Comparison of ENCODE assay signal across 22 mouse cellular contexts in the genomic region with DNA sequence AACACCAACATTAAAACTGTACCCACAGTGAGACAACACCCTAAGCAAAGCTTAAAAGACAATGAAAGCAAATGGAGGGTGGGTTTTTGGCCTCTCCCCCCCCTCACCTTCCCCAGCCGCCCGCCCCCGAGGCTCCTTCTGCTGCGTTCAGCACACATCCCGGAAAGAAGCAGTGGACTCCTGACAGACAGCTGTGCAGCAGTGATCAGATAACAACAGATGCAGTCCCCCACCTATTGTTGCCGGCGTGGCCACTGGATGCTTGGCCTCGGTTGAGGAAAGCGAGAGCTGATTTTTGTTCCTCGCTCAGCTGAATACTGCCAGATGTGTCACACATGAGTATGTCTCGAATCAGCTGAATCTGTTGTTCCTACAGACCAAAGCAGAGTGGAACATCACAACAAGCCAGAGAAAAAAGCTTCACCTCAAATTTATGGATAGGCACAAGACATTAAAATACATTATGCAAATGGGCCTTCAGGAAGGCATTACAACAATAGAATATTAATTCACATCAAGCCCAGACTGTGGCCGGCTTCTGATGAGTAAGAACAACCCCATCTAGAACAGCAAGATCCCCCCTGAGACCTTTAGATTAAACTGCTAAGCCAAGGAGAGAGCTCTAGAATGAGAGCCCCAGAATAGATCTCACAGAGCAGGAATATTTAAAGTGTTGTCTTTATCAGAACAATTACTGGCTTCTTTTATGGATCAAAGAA. TPM values are rescaled to one million over a fixed set of nuclear protein-coding genes. Genes with fewer than 3 reads are reported as not detected.
A peak's percentile ranks its signal among the peaks of the same experiment; 100 is the strongest.
DNase-seq lines count a peak whose midpoint lies in the region; ATAC-seq lines count a peak whose summit lies in the region.
"Had no signal": no experiment of that assay in that cellular context is flagged by ENCODE, and none has a peak within 500 bp of the region (broad histone marks: within the 10 kb centered on the region; RNA-seq: fewer than 3 reads in every experiment).

No protein-coding gene starts in this region.

- H3K4me3 ChIP-seq in forebrain, embryonic 12.5 days (replicated peaks), result no peak overlapping the region
- no peak overlapping the region for H3K4me3 ChIP-seq in forebrain, embryonic 11.5 days (ENCODE audit: low read depth, low read length)
- no peak overlapping the region for H3K4me3 ChIP-seq in hindbrain, embryonic 10.5 days
- H3K4me3 ChIP-seq in midbrain, embryonic 10.5 days, result no peak overlapping the region
- peak overlapping the region; percentile 6; the same call in 1 of the 2 replicates for H3K4me3 ChIP-seq in neural tube, embryonic 13.5 days
- H3K4me3 ChIP-seq: embryonic facial prominence, embryonic 15.5 days had no signal

- no peak for ATAC-seq in forebrain, embryonic 12.5 days (ENCODE audit: low FRiP score)
- ATAC-seq in forebrain, embryonic 11.5 days (replicated peaks; ENCODE audit: low FRiP score), result no peak
- ATAC-seq in neural tube, embryonic 13.5 days (ENCODE audit: low read depth), result peak; percentile 79
- ATAC-seq: lung, postnatal 0 days had no signal

- no peaks in the 10 kb centered on the region for H3K27me3 ChIP-seq in forebrain, embryonic 12.5 days
- H3K27me3 ChIP-seq in forebrain, embryonic 11.5 days (ENCODE audit: control insufficient read depth, insufficient read depth, low read length), result no peaks in the 10 kb centered on the region
- H3K27me3 ChIP-seq in hindbrain, embryonic 10.5 days (ENCODE audit: insufficient read depth, poor library complexity, severe bottlenecking), result no peaks in the 10 kb centered on the region
- no peaks in the 10 kb centered on the region for H3K27me3 ChIP-seq in midbrain, embryonic 10.5 days (ENCODE audit: low read depth, poor library complexity, severe bottlenecking)
- H3K27me3 ChIP-seq in neural tube, embryonic 13.5 days, result no peaks in the 10 kb centered on the region
- H3K27me3 ChIP-seq: CH12.LX; embryonic facial prominence, embryonic 15.5 days had no signal

- H3K4me1 ChIP-seq in forebrain, embryonic 12.5 days, result no peaks in the 10 kb centered on the region
- no peaks in the 10 kb centered on the region for H3K4me1 ChIP-seq in forebrain, embryonic 11.5 days (replicated peaks; ENCODE audit: control insufficient read depth, insufficient read depth, low read length)
- H3K4me1 ChIP-seq in hindbrain, embryonic 10.5 days (replicated peaks), result peaks cover 2% of the 10 kb centered on the region; the same call in 1 of the 2 replicates
- 0 out of 2 replicates have a peak, but pooled peaks cover 2% of the 10 kb centered on the region for H3K4me1 ChIP-seq in midbrain, embryonic 10.5 days
- H3K4me1 ChIP-seq in neural tube, embryonic 13.5 days (replicated peaks), result peaks cover 29% of the 10 kb centered on the region

- no peaks in the 10 kb centered on the region for H3K9me3 ChIP-seq in forebrain, embryonic 12.5 days
- H3K9me3 ChIP-seq in forebrain, embryonic 11.5 days (ENCODE audit: control insufficient read depth, low read length), result no peaks in the 10 kb centered on the region
- H3K9me3 ChIP-seq in hindbrain, embryonic 10.5 days, result no peaks in the 10 kb centered on the region
- no peaks in the 10 kb centered on the region for H3K9me3 ChIP-seq in midbrain, embryonic 10.5 days (replicated peaks)
- H3K9me3 ChIP-seq in neural tube, embryonic 13.5 days, result no peaks in the 10 kb centered on the region
- H3K9me3 ChIP-seq: embryonic facial prominence, embryonic 15.5 days had no signal

- no peak for DNase-seq in forebrain, embryonic 11.5 days (ENCODE audit: low spot score)
- DNase-seq in hindbrain, embryonic 10.5 days (ENCODE audit: low spot score), result no peak
- no peak for DNase-seq in midbrain, embryonic 10.5 days (ENCODE audit: low spot score)
- no peak for DNase-seq in embryo, embryonic 11 days
- DNase-seq in kidney, postnatal 14 days, result no peak
- no peak for DNase-seq in adipocyte (ENCODE audit: low spot score)
- DNase-seq: adrenal gland, postnatal 36 days; cerebellum, postnatal 14 days; gastrocnemius, postnatal 25 days; kidney, adult 18-20 months; kidney, postnatal 25 days; layer of hippocampus, adult 9-11 months; thymus, postnatal 25 days had no signal

- H3K36me3 ChIP-seq in forebrain, embryonic 12.5 days (replicated peaks), result peaks cover 88% of the 10 kb centered on the region
- peaks cover 7% of the 10 kb centered on the region; the same call in 1 of the 2 replicates for H3K36me3 ChIP-seq in forebrain, embryonic 11.5 days (ENCODE audit: control insufficient read depth, insufficient read depth, low read length)
- H3K36me3 ChIP-seq in hindbrain, embryonic 10.5 days, result peaks cover 99% of the 10 kb centered on the region
- H3K36me3 ChIP-seq in midbrain, embryonic 10.5 days, result peaks cover 100% of the 10 kb centered on the region
- peaks cover 46% of the 10 kb centered on the region for H3K36me3 ChIP-seq in neural tube, embryonic 13.5 days

- peak overlapping the region; percentile 75 for H3K27ac ChIP-seq in forebrain, embryonic 12.5 days
- no peak overlapping the region; the same call in 1 of the 2 replicates for H3K27ac ChIP-seq in forebrain, embryonic 11.5 days (ENCODE audit: low read depth, low read length)
- H3K27ac ChIP-seq in hindbrain, embryonic 10.5 days, result peak overlapping the region; percentile 76
- peak overlapping the region; percentile 63; the same call in 1 of the 2 replicates for H3K27ac ChIP-seq in midbrain, embryonic 10.5 days (replicated peaks)
- peak overlapping the region; percentile 94 for H3K27ac ChIP-seq in neural tube, embryonic 13.5 days (replicated peaks)
- H3K27ac ChIP-seq: liver, embryonic 14.5 days had no signal

- no peak overlapping the region for H3K4me2 ChIP-seq in forebrain, embryonic 12.5 days
- H3K4me2 ChIP-seq in forebrain, embryonic 11.5 days (ENCODE audit: low read depth, low read length, severe bottlenecking), result no peak overlapping the region
- peak overlapping the region; percentile 41 for H3K4me2 ChIP-seq in neural tube, embryonic 13.5 days
- H3K4me2 ChIP-seq: embryonic facial prominence, embryonic 15.5 days had no signal

- 71% methylated on average over 12 of the region's 12 CpGs for WGBS in forebrain, embryonic 12.5 days
- WGBS in forebrain, embryonic 11.5 days, result 89% methylated on average over 12 of the region's 12 CpGs
- WGBS in hindbrain, embryonic 10.5 days, result 78% methylated on average over 12 of the region's 12 CpGs
- WGBS in midbrain, embryonic 10.5 days, result 90% methylated on average over 12 of the region's 12 CpGs
- WGBS in neural tube, embryonic 13.5 days, result 36% methylated on average over 12 of the region's 12 CpGs

- H3K9ac ChIP-seq in forebrain, embryonic 12.5 days, result no peak overlapping the region
- no peak overlapping the region for H3K9ac ChIP-seq in forebrain, embryonic 11.5 days (ENCODE audit: low read length)
- H3K9ac ChIP-seq in neural tube, embryonic 13.5 days, result peak overlapping the region; percentile 59
- H3K9ac ChIP-seq: embryonic facial prominence, embryonic 15.5 days; liver, embryonic 14.5 days had no signal

RNA-seq across cellular contexts. Expression of gene Racgap1, which starts 13.9 kb away (rescaled TPM):
- polyA plus RNA-seq in forebrain, embryonic 12.5 days (2016; fragmentation: Nextera tagmentation; extraction: Ambion mirVana), result 230 and 251 TPM in 2 replicates
- polyA plus RNA-seq in forebrain, embryonic 11.5 days (2014; fragmentation: Nextera tagmentation; extraction: Ambion mirVana), result 201 and 217 TPM in 2 replicates
- polyA plus RNA-seq in hindbrain, embryonic 10.5 days (2016; fragmentation: Nextera tagmentation; extraction: Ambion mirVana), result 193 and 219 TPM in 2 replicates
- polyA plus RNA-seq in midbrain, embryonic 10.5 days (2016; fragmentation: Nextera tagmentation; extraction: Ambion mirVana), result 208 and 239 TPM in 2 replicates
- polyA plus RNA-seq in neural tube, embryonic 13.5 days (2015; fragmentation: Nextera tagmentation; extraction: Ambion mirVana), result 130 and 133 TPM in 2 replicates

RNA-seq across cellular contexts. Expression of gene Asic1, which starts 32.6 kb away (rescaled TPM):
- 14.7 and 18.2 TPM in 2 replicates for polyA plus RNA-seq in forebrain, embryonic 12.5 days (2016; fragmentation: Nextera tagmentation; extraction: Ambion mirVana)
- 3.9 and 5.3 TPM in 2 replicates for polyA plus RNA-seq in forebrain, embryonic 11.5 days (2014; fragmentation: Nextera tagmentation; extraction: Ambion mirVana)
- 12.6 and 29.0 TPM in 2 replicates for polyA plus RNA-seq in hindbrain, embryonic 10.5 days (2016; fragmentation: Nextera tagmentation; extraction: Ambion mirVana)
- polyA plus RNA-seq in midbrain, embryonic 10.5 days (2016; fragmentation: Nextera tagmentation; extraction: Ambion mirVana), result 6.0 and 14.9 TPM in 2 replicates
- 76.0 and 77.8 TPM in 2 replicates for polyA plus RNA-seq in neural tube, embryonic 13.5 days (2015; fragmentation: Nextera tagmentation; extraction: Ambion mirVana)

RNA-seq across cellular contexts. Expression of gene Aqp6, which starts 36.4 kb away (rescaled TPM):
- not detected in 2 replicates for polyA plus RNA-seq in forebrain, embryonic 12.5 days (2016; fragmentation: Nextera tagmentation; extraction: Ambion mirVana)
- not detected in 2 replicates for polyA plus RNA-seq in forebrain, embryonic 11.5 days (2014; fragmentation: Nextera tagmentation; extraction: Ambion mirVana)
- polyA plus RNA-seq in hindbrain, embryonic 10.5 days (2016; fragmentation: Nextera tagmentation; extraction: Ambion mirVana), result 0.35 and 0.90 TPM in 2 replicates
- 0.16 TPM in 1 of 2 replicates, not detected in the other for polyA plus RNA-seq in midbrain, embryonic 10.5 days (2016; fragmentation: Nextera tagmentation; extraction: Ambion mirVana)
- 3.5 and 3.6 TPM in 2 replicates for polyA plus RNA-seq in neural tube, embryonic 13.5 days (2015; fragmentation: Nextera tagmentation; extraction: Ambion mirVana)
- polyA plus RNA-seq: embryonic facial prominence, embryonic 15.5 days; heart, embryonic 14.5 days; liver, embryonic 14.5 days; lung, postnatal 0 days; spleen, adult 2 months; stomach, embryonic 16.5 days had no signal

RNA-seq across cellular contexts. Expression of gene Aqp5, which starts 47.0 kb away (rescaled TPM):
- 0.22 and 0.69 TPM in 2 replicates for polyA plus RNA-seq in forebrain, embryonic 12.5 days (2016; fragmentation: Nextera tagmentation; extraction: Ambion mirVana)
- polyA plus RNA-seq in forebrain, embryonic 11.5 days (2014; fragmentation: Nextera tagmentation; extraction: Ambion mirVana), result 0.17 TPM in 1 of 2 replicates, not detected in the other
- 0.46 and 1.6 TPM in 2 replicates for polyA plus RNA-seq in hindbrain, embryonic 10.5 days (2016; fragmentation: Nextera tagmentation; extraction: Ambion mirVana)
- polyA plus RNA-seq in midbrain, embryonic 10.5 days (2016; fragmentation: Nextera tagmentation; extraction: Ambion mirVana), result 0.61 TPM in 1 of 2 replicates, not detected in the other
- 1.9 and 2.3 TPM in 2 replicates for polyA plus RNA-seq in neural tube, embryonic 13.5 days (2015; fragmentation: Nextera tagmentation; extraction: Ambion mirVana)
- polyA plus RNA-seq: stomach, embryonic 16.5 days had no signal

RNA-seq across cellular contexts. Expression of gene Aqp2, which starts 58.7 kb away (rescaled TPM):
- not detected in 2 replicates for polyA plus RNA-seq in forebrain, embryonic 12.5 days (2016; fragmentation: Nextera tagmentation; extraction: Ambion mirVana)
- not detected in 2 replicates for polyA plus RNA-seq in forebrain, embryonic 11.5 days (2014; fragmentation: Nextera tagmentation; extraction: Ambion mirVana)
- polyA plus RNA-seq in hindbrain, embryonic 10.5 days (2016; fragmentation: Nextera tagmentation; extraction: Ambion mirVana), result not detected in 2 replicates
- polyA plus RNA-seq in midbrain, embryonic 10.5 days (2016; fragmentation: Nextera tagmentation; extraction: Ambion mirVana), result not detected in 2 replicates
- not detected in 2 replicates for polyA plus RNA-seq in neural tube, embryonic 13.5 days (2015; fragmentation: Nextera tagmentation; extraction: Ambion mirVana)
- polyA plus RNA-seq: embryonic facial prominence, embryonic 15.5 days; heart, embryonic 14.5 days; liver, embryonic 14.5 days; lung, postnatal 0 days; stomach, embryonic 16.5 days had no signal
